In genomic region chr15:91206518-91206917, GRCm38 (mm10) we compare ENCODE assay signal across 32 mouse cellular contexts. TPM values are rescaled to one million over a fixed set of nuclear protein-coding genes. Genes with fewer than 3 reads are reported as not detected.
A peak's percentile ranks its signal among the peaks of the same experiment; 100 is the strongest.
DNase-seq lines count a peak whose midpoint lies in the region; ATAC-seq and TF ChIP-seq lines count a peak whose summit lies in the region.
"Had no signal": no experiment of that assay in that cellular context is flagged by ENCODE, and none has a peak within 500 bp of the region (broad histone marks: within the 10 kb centered on the region; RNA-seq: fewer than 3 reads in every experiment).

No protein-coding gene starts in this region.

- no peak overlapping the region for H3K4me2 ChIP-seq in intestine, embryonic 16.5 days (ENCODE audit: low read depth, low read length)
- H3K4me2 ChIP-seq in intestine, embryonic 15.5 days (replicated peaks) = no peak overlapping the region
- H3K4me2 ChIP-seq in intestine, postnatal 0 days (replicated peaks; ENCODE audit: low read depth) = no peak overlapping the region
- H3K4me2 ChIP-seq: embryonic facial prominence, embryonic 13.5 days; embryonic facial prominence, embryonic 15.5 days; forebrain, embryonic 12.5 days had no signal

- no peak overlapping the region for H3K4me3 ChIP-seq in intestine, embryonic 16.5 days (ENCODE audit: low read length)
- no peak overlapping the region for H3K4me3 ChIP-seq in intestine, embryonic 15.5 days (replicated peaks)
- H3K4me3 ChIP-seq in liver, adult 2 months (ENCODE audit: insufficient read depth, low read depth, low read length) = no peak overlapping the region
- no peak overlapping the region for H3K4me3 ChIP-seq in intestine, postnatal 0 days (ENCODE audit: low read depth, low read length)
- H3K4me3 ChIP-seq: embryonic facial prominence, embryonic 13.5 days; embryonic facial prominence, embryonic 15.5 days; erythroblast, embryonic 14.5 days; forebrain, embryonic 10.5 days; forebrain, embryonic 12.5 days had no signal

- WGBS in intestine, embryonic 16.5 days = 81% methylated on average over 5 of the region's 5 CpGs
- WGBS in intestine, embryonic 15.5 days = 76% methylated on average over 5 of the region's 5 CpGs
- WGBS in liver, adult 2 months = 31% methylated on average over 5 of the region's 5 CpGs
- 53% methylated on average over 5 of the region's 5 CpGs for WGBS in intestine, postnatal 0 days

- H3K4me1 ChIP-seq in intestine, embryonic 16.5 days (ENCODE audit: control insufficient read depth, insufficient read depth, low read length) = no peaks in the 10 kb centered on the region
- no peaks in the 10 kb centered on the region for H3K4me1 ChIP-seq in intestine, embryonic 15.5 days (replicated peaks)
- peaks cover 21% of the 10 kb centered on the region for H3K4me1 ChIP-seq in liver, adult 2 months (ENCODE audit: control insufficient read depth, insufficient read depth, low read length)
- H3K4me1 ChIP-seq in intestine, postnatal 0 days (replicated peaks; ENCODE audit: control insufficient read depth, insufficient read depth, low read length) = no peaks in the 10 kb centered on the region
- H3K4me1 ChIP-seq: embryonic facial prominence, embryonic 13.5 days; embryonic facial prominence, embryonic 15.5 days; forebrain, embryonic 12.5 days had no signal

- no peaks in the 10 kb centered on the region for H3K79me2 ChIP-seq in liver, adult 2 months (ENCODE audit: control insufficient read depth, insufficient read depth, low read length)

- H3K27me3 ChIP-seq in intestine, embryonic 16.5 days (replicated peaks; ENCODE audit: control insufficient read depth, insufficient read depth, low read length) = no peaks in the 10 kb centered on the region
- no peaks in the 10 kb centered on the region for H3K27me3 ChIP-seq in intestine, embryonic 15.5 days (replicated peaks)
- H3K27me3 ChIP-seq in liver, adult 2 months (ENCODE audit: control insufficient read depth, insufficient read depth, low read length) = no peaks in the 10 kb centered on the region
- H3K27me3 ChIP-seq in intestine, postnatal 0 days (replicated peaks; ENCODE audit: control insufficient read depth, insufficient read depth, low read length) = no peaks in the 10 kb centered on the region
- H3K27me3 ChIP-seq: CH12.LX; embryonic facial prominence, embryonic 13.5 days; embryonic facial prominence, embryonic 15.5 days; forebrain, embryonic 12.5 days had no signal

- no peaks in the 10 kb centered on the region for H3K9me3 ChIP-seq in intestine, embryonic 16.5 days (ENCODE audit: control insufficient read depth, low read length)
- no peaks in the 10 kb centered on the region for H3K9me3 ChIP-seq in intestine, embryonic 15.5 days
- H3K9me3 ChIP-seq in intestine, postnatal 0 days (ENCODE audit: control insufficient read depth) = no peaks in the 10 kb centered on the region
- H3K9me3 ChIP-seq: embryonic facial prominence, embryonic 13.5 days; embryonic facial prominence, embryonic 15.5 days; forebrain, embryonic 10.5 days; forebrain, embryonic 12.5 days had no signal

- H3K36me3 ChIP-seq in intestine, embryonic 16.5 days (ENCODE audit: control insufficient read depth, insufficient read depth, low read length) = no peaks in the 10 kb centered on the region
- no peaks in the 10 kb centered on the region for H3K36me3 ChIP-seq in intestine, embryonic 15.5 days
- H3K36me3 ChIP-seq in liver, adult 2 months (ENCODE audit: control insufficient read depth, insufficient read depth, low read length) = no peaks in the 10 kb centered on the region
- H3K36me3 ChIP-seq in intestine, postnatal 0 days (ENCODE audit: control insufficient read depth, insufficient read depth) = no peaks in the 10 kb centered on the region
- H3K36me3 ChIP-seq: embryonic facial prominence, embryonic 13.5 days; embryonic facial prominence, embryonic 15.5 days; forebrain, embryonic 10.5 days; forebrain, embryonic 12.5 days; G1E had no signal

- TF ChIP-seq POLR2A in liver, adult 2 months (IDR thresholded peaks at IDR 0.05; ENCODE audit: extremely low read depth, insufficient read depth, low read length) = no peak

- no peak overlapping the region for H3K27ac ChIP-seq in intestine, embryonic 16.5 days (ENCODE audit: low read length)
- H3K27ac ChIP-seq in intestine, embryonic 15.5 days = no peak overlapping the region
- H3K27ac ChIP-seq in liver, adult 2 months (replicated peaks; ENCODE audit: insufficient read depth, low read depth, low read length) = no peak overlapping the region
- H3K27ac ChIP-seq in intestine, postnatal 0 days (ENCODE audit: low read depth, low read length) = no peak overlapping the region
- H3K27ac ChIP-seq: embryonic facial prominence, embryonic 13.5 days; embryonic facial prominence, embryonic 15.5 days; forebrain, embryonic 10.5 days; forebrain, embryonic 12.5 days had no signal

- peak; percentile 22 for DNase-seq in kidney, adult 9 months
- no peak for DNase-seq in kidney, postnatal 14 days
- peak; percentile 83 for DNase-seq in liver, adult 2 months (ENCODE audit: extremely low read depth, low read depth, low spot score)
- no peak for DNase-seq in liver
- no peak for DNase-seq in cerebellum, adult 11-12 months
- DNase-seq: adrenal gland, adult 8-10 months; adrenal gland, postnatal 14 days; adrenal gland, postnatal 36 days; B cell, adult 2 months; cerebellum, adult 18-20 months; cerebellum, adult 8-10 months; cerebellum, adult 9-11 months; cerebellum, postnatal 14 days; cerebellum, postnatal 36 days; embryo, embryonic 11 days had no signal

- H3K9ac ChIP-seq in intestine, embryonic 16.5 days (ENCODE audit: low read depth, low read length) = no peak overlapping the region
- no peak overlapping the region for H3K9ac ChIP-seq in intestine, embryonic 15.5 days
- H3K9ac ChIP-seq in liver, adult 2 months (ENCODE audit: low read depth, low read length) = no peak overlapping the region
- H3K9ac ChIP-seq in intestine, postnatal 0 days (ENCODE audit: low read depth, low read length) = no peak overlapping the region
- H3K9ac ChIP-seq: embryonic facial prominence, embryonic 13.5 days; embryonic facial prominence, embryonic 15.5 days; forebrain, embryonic 12.5 days had no signal

- no peak for TF ChIP-seq CTCF in liver, adult 2 months (IDR thresholded peaks at IDR 0.05; ENCODE audit: low read depth, low read length)
- no peak for TF ChIP-seq CTCF in intestine, postnatal 0 days (IDR thresholded peaks at IDR 0.05; ENCODE audit: low read depth)

- 0 out of 2 replicates have a peak, but pooled peaks have one; percentile 62 for ATAC-seq in intestine, embryonic 16.5 days
- no peak for ATAC-seq in intestine, embryonic 15.5 days
- ATAC-seq in intestine, postnatal 0 days = peak; percentile 72
- ATAC-seq: activated CD4-positive, CD25-positive, alpha-beta regulatory T cell, adult 4 months; CD4-positive, CD25-positive, alpha-beta regulatory T cell, adult 4 months; forebrain, embryonic 14.5 days; Patski had no signal

RNA-seq across cellular contexts. Expression of gene CN725425, which starts 7.2 kb away (rescaled TPM):
- not detected in 2 replicates for polyA plus RNA-seq in intestine, embryonic 16.5 days (2015; fragmentation: Nextera tagmentation; extraction: Ambion mirVana)
- not detected in 2 replicates for polyA plus RNA-seq in intestine, embryonic 15.5 days (2015; fragmentation: Nextera tagmentation; extraction: Ambion mirVana)
- total RNA-seq in liver, adult 2 months (2014; rRNA removed) = not detected in 2 replicates
- polyA plus RNA-seq in liver, adult 2 months (2012; rRNA removed) = not detected in 2 replicates
- polyA plus RNA-seq in intestine, postnatal 0 days (2015; fragmentation: Nextera tagmentation; extraction: Ambion mirVana) = not detected in 2 replicates
- total RNA-seq: adrenal gland, adult 18-20 months; adrenal gland, adult 8-10 months; adrenal gland, postnatal 14 days; adrenal gland, postnatal 36 days; CH12.LX; common myeloid progenitor, adult 5-6 weeks; G1E had no signal
- polyA plus RNA-seq: activated CD4-positive, CD25-positive, alpha-beta regulatory T cell, adult 4 months; CD4-positive, CD25-positive, alpha-beta regulatory T cell, adult 4 months; embryonic facial prominence, embryonic 11.5 days; embryonic facial prominence, embryonic 13.5 days; embryonic facial prominence, embryonic 15.5 days; erythroblast, embryonic 14.5 days; forebrain, embryonic 10.5 days; forebrain, embryonic 12.5 days; forebrain, embryonic 14.5 days; G1E; Patski had no signal

RNA-seq across cellular contexts. Expression of gene Abcd2, which starts 14.9 kb away (rescaled TPM):
- 1.2 and 1.3 TPM in 2 replicates for polyA plus RNA-seq in intestine, embryonic 16.5 days (2015; fragmentation: Nextera tagmentation; extraction: Ambion mirVana)
- polyA plus RNA-seq in intestine, embryonic 15.5 days (2015; fragmentation: Nextera tagmentation; extraction: Ambion mirVana) = 1.8 and 2.0 TPM in 2 replicates
- total RNA-seq in liver, adult 2 months (2014; rRNA removed) = 42.0 and 54.2 TPM in 2 replicates
- 5.6 and 7.0 TPM in 2 replicates for polyA plus RNA-seq in liver, adult 2 months (2012; rRNA removed)
- polyA plus RNA-seq in intestine, postnatal 0 days (2015; fragmentation: Nextera tagmentation; extraction: Ambion mirVana) = 0.53 and 0.58 TPM in 2 replicates
- total RNA-seq: CH12.LX, G1E had no signal
- polyA plus RNA-seq: erythroblast, embryonic 14.5 days; G1E had no signal

Comparison
In these comparisons a context has a peak if more than half of its experiments do, and no peak if none do; other contexts are left out.
1. DNase-seq: peak in kidney, adult 9 months (single experiment) and liver, adult 2 months (single experiment); none in kidney, postnatal 14 days (single experiment), liver (single experiment) and cerebellum, adult 11-12 months (single experiment).